Mouse (Mus musculus): Measurements from ENCODE around the gene Pfn4. TPM values are rescaled to one million over a fixed set of nuclear protein-coding genes. Genes with fewer than 3 reads are reported as not detected.
A peak's percentile ranks its signal among the peaks of the same experiment; 100 is the strongest.

The Pfn4 gene
- polyA plus RNA-seq (2014; fragmentation: Nextera tagmentation; extraction: Ambion mirVana): 10.7 and 11.8 TPM in 2 replicates

- Histone ChIP-seq H3K27ac (ENCODE audit: low read depth, low read length) (peak within 1 kb of the TSS; percentile 97), H3K27me3 (replicated peaks; ENCODE audit: control insufficient read depth, insufficient read depth, low read length) (no peaks in the 10 kb centered on the region), H3K9me3 (replicated peaks; ENCODE audit: control insufficient read depth, low read length) (no peaks in the 10 kb centered on the region), H3K4me1 (ENCODE audit: control insufficient read depth, insufficient read depth, low read length) (0 out of 2 replicates have a peak, but pooled peaks cover 3% of the 10 kb centered on the region), H3K4me2 (ENCODE audit: low read length) (peak within 1 kb of the TSS; percentile 58), H3K4me3 (ENCODE audit: low read depth, low read length) (peak within 1 kb of the TSS; percentile 68), H3K9ac (ENCODE audit: low read length) (peak within 1 kb of the TSS; percentile 87), H3K36me3 (ENCODE audit: control insufficient read depth, insufficient read depth, low read length) (no peaks in the 10 kb centered on the region)
- DNase-seq (ENCODE audit: low spot score): peak; percentile 97
- peak; percentile 99 for ATAC-seq
- under 1% methylated on average over 61 of the region's 61 CpGs for WGBS
These were observed at the start of gene Pfn4, which contains the start of gene Fam228b for GRCm38 (mm10) chr12:4768492-4769332. Pfn4 (plus strand) TSS chr12:4769022. Fam228b (minus strand) TSS chr12:4769267.

- Histone ChIP-seq H3K4me3 (ENCODE audit: low read depth, low read length) (no peak overlapping the region), H3K27me3 (replicated peaks; ENCODE audit: control insufficient read depth, insufficient read depth, low read length) (no peaks in the 10 kb centered on the region), H3K27ac (ENCODE audit: low read depth, low read length) (no peak overlapping the region), H3K9me3 (replicated peaks; ENCODE audit: control insufficient read depth, low read length) (no peaks in the 10 kb centered on the region), H3K4me1 (ENCODE audit: control insufficient read depth, insufficient read depth, low read length) (no peaks in the 10 kb centered on the region), H3K9ac (ENCODE audit: low read length) (no peak overlapping the region), H3K36me3 (ENCODE audit: control insufficient read depth, insufficient read depth, low read length) (no peaks in the 10 kb centered on the region), H3K4me2 (ENCODE audit: low read length) (no peak overlapping the region)
- no peak for DNase-seq (ENCODE audit: low spot score)
- no peak for ATAC-seq
- WGBS: 92% methylated on average over 13 of the region's 13 CpGs
These were observed 49.6 kb upstream of the Pfn4 start for GRCm38 (mm10) chr12:4719066-4719761.

GRCm38 (mm10) chr12:4719762-4720754 lies 48.8 kb upstream of the Pfn4 start:
- Histone ChIP-seq H3K9me3 (replicated peaks; ENCODE audit: control insufficient read depth, low read length) (no peaks in the 10 kb centered on the region), H3K36me3 (ENCODE audit: control insufficient read depth, insufficient read depth, low read length) (no peaks in the 10 kb centered on the region), H3K4me2 (ENCODE audit: low read length) (no peak overlapping the region), H3K9ac (ENCODE audit: low read length) (no peak overlapping the region), H3K4me3 (ENCODE audit: low read depth, low read length) (no peak overlapping the region), H3K27me3 (replicated peaks; ENCODE audit: control insufficient read depth, insufficient read depth, low read length) (no peaks in the 10 kb centered on the region), H3K27ac (ENCODE audit: low read depth, low read length) (no peak overlapping the region), H3K4me1 (ENCODE audit: control insufficient read depth, insufficient read depth, low read length) (no peaks in the 10 kb centered on the region)
- no peak; the same call in 1 of the 2 replicates for ATAC-seq
- peak; percentile 3 for DNase-seq (ENCODE audit: low spot score)
- 80% methylated on average over 17 of the region's 17 CpGs for WGBS

GRCm38 (mm10) chr12:4729165-4729564 lies 39.7 kb upstream of the Pfn4 start:
- no peak for ATAC-seq
- Histone ChIP-seq H3K4me1 (ENCODE audit: control insufficient read depth, insufficient read depth, low read length) (no peaks in the 10 kb centered on the region), H3K4me2 (ENCODE audit: low read length) (no peak overlapping the region), H3K9ac (ENCODE audit: low read length) (no peak overlapping the region), H3K9me3 (replicated peaks; ENCODE audit: control insufficient read depth, low read length) (no peaks in the 10 kb centered on the region), H3K36me3 (ENCODE audit: control insufficient read depth, insufficient read depth, low read length) (no peaks in the 10 kb centered on the region), H3K27me3 (replicated peaks; ENCODE audit: control insufficient read depth, insufficient read depth, low read length) (no peaks in the 10 kb centered on the region), H3K27ac (ENCODE audit: low read depth, low read length) (no peak overlapping the region), H3K4me3 (ENCODE audit: low read depth, low read length) (no peak overlapping the region)
- DNase-seq (ENCODE audit: low spot score): no peak
- 98% methylated on average over 3 of the region's 3 CpGs for WGBS

- no peaks in the 10 kb centered on the region for H3K27me3 ChIP-seq (replicated peaks; ENCODE audit: control insufficient read depth, insufficient read depth, low read length)
- ATAC-seq: no peak
- H3K9me3 ChIP-seq (replicated peaks; ENCODE audit: control insufficient read depth, low read length): no peaks in the 10 kb centered on the region
- DNase-seq (ENCODE audit: low spot score): no peak
- no peak overlapping the region for H3K27ac ChIP-seq (ENCODE audit: low read depth, low read length)
- H3K4me2 ChIP-seq (ENCODE audit: low read length): no peak overlapping the region
- H3K36me3 ChIP-seq (ENCODE audit: control insufficient read depth, insufficient read depth, low read length): no peaks in the 10 kb centered on the region
- H3K4me3 ChIP-seq (ENCODE audit: low read depth, low read length): no peak overlapping the region
- no peak overlapping the region for H3K9ac ChIP-seq (ENCODE audit: low read length)
- 68% methylated on average over 4 of the region's 4 CpGs for WGBS
- no peaks in the 10 kb centered on the region for H3K4me1 ChIP-seq (ENCODE audit: control insufficient read depth, insufficient read depth, low read length)
These were observed 37.2 kb upstream of the Pfn4 start for GRCm38 (mm10) chr12:4731629-4732028.

- Histone ChIP-seq H3K36me3 (ENCODE audit: control insufficient read depth, insufficient read depth, low read length) (no peaks in the 10 kb centered on the region), H3K27me3 (replicated peaks; ENCODE audit: control insufficient read depth, insufficient read depth, low read length) (no peaks in the 10 kb centered on the region), H3K4me3 (ENCODE audit: low read depth, low read length) (no peak overlapping the region), H3K9ac (ENCODE audit: low read length) (no peak overlapping the region), H3K4me1 (ENCODE audit: control insufficient read depth, insufficient read depth, low read length) (no peaks in the 10 kb centered on the region), H3K9me3 (replicated peaks; ENCODE audit: control insufficient read depth, low read length) (no peaks in the 10 kb centered on the region), H3K27ac (ENCODE audit: low read depth, low read length) (no peak overlapping the region), H3K4me2 (ENCODE audit: low read length) (no peak overlapping the region)
- no peak for ATAC-seq
- 66% methylated on average over 4 of the region's 4 CpGs for WGBS
- no peak for DNase-seq (ENCODE audit: low spot score)
These were observed 36.5 kb upstream of the Pfn4 start for GRCm38 (mm10) chr12:4732332-4732731.

GRCm38 (mm10) chr12:4738031-4738576 lies 30.7 kb upstream of the Pfn4 start, which contains the start of gene Fam228a:
Fam228a (minus strand) TSS chr12:4738430.
- DNase-seq (ENCODE audit: low spot score) (no peak), ATAC-seq (no peak)
- Histone ChIP-seq H3K27me3 (replicated peaks; ENCODE audit: control insufficient read depth, insufficient read depth, low read length) (no peaks in the 10 kb centered on the region), H3K9me3 (replicated peaks; ENCODE audit: control insufficient read depth, low read length) (no peaks in the 10 kb centered on the region), H3K27ac (ENCODE audit: low read depth, low read length) (no peak within 1 kb of the TSS), H3K9ac (ENCODE audit: low read length) (no peak within 1 kb of the TSS), H3K4me3 (ENCODE audit: low read depth, low read length) (no peak within 1 kb of the TSS), H3K36me3 (ENCODE audit: control insufficient read depth, insufficient read depth, low read length) (no peaks in the 10 kb centered on the region), H3K4me2 (ENCODE audit: low read length) (no peak within 1 kb of the TSS), H3K4me1 (ENCODE audit: control insufficient read depth, insufficient read depth, low read length) (no peaks in the 10 kb centered on the region)
- 86% methylated on average over 18 of the region's 18 CpGs for WGBS

GRCm38 (mm10) chr12:4740823-4741222 lies 28.0 kb upstream of the Pfn4 start:
- DNase-seq (ENCODE audit: low spot score) (no peak), ATAC-seq (no peak)
- no peaks in the 10 kb centered on the region for H3K36me3 ChIP-seq (ENCODE audit: control insufficient read depth, insufficient read depth, low read length)
- H3K9ac ChIP-seq (ENCODE audit: low read length): no peak overlapping the region
- WGBS: 73% methylated on average over 7 of the region's 7 CpGs
- no peaks in the 10 kb centered on the region for H3K27me3 ChIP-seq (replicated peaks; ENCODE audit: control insufficient read depth, insufficient read depth, low read length)
- no peaks in the 10 kb centered on the region for H3K9me3 ChIP-seq (replicated peaks; ENCODE audit: control insufficient read depth, low read length)
- H3K27ac ChIP-seq (ENCODE audit: low read depth, low read length): no peak overlapping the region
- H3K4me1 ChIP-seq (ENCODE audit: control insufficient read depth, insufficient read depth, low read length): no peaks in the 10 kb centered on the region
- no peak overlapping the region for H3K4me2 ChIP-seq (ENCODE audit: low read length)
- H3K4me3 ChIP-seq (ENCODE audit: low read depth, low read length): no peak overlapping the region

Data from forebrain, embryonic 14.5 days (tissue).